Mouse (Mus musculus) gastrocnemius, postnatal 36 days (tissue): ENCODE measurements at regions not wholly inside any gene's neighbourhood (a gene's known extent, or its start where the extent isn't known, plus 50 kb on each side); places are given as distances from the start of the nearest gene placed in this dataset.
A peak's percentile ranks its signal among the peaks of the same experiment; 100 is the strongest.

Source experiments
- DNase-seq, 2 experiments: peaks; one replicate each; pipeline ENCODE4 v3.0.0; 2022
- intact Hi-C: fragments of 180-260 bp; cut with DNase I; formaldehyde crosslinking; loops from one replicate; pipeline ENCODE4 v1.15.1; 2025

DNA sequence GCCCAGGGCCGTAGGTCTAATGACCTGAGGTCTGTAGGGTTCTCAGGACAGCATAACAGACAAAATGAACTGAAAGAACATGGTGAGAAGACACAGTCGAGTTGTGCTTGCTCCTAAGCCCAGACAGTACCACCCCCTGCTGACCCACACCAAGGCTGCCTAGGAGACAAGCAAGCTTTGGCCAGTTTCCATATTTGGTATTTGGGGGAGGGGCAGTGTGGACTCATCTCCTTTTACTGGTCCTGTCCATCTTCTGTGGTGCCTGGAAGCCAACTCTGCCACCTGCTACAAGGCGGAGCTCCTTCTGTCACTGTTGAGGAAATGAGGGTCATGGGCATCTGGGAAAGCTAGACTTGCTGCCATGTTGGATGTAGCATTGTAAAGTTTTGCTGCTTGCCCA is 68.9 kb downstream of the Tex29 start:
- no peak for DNase-seq
- intact Hi-C loops: no loop called here

DNA sequence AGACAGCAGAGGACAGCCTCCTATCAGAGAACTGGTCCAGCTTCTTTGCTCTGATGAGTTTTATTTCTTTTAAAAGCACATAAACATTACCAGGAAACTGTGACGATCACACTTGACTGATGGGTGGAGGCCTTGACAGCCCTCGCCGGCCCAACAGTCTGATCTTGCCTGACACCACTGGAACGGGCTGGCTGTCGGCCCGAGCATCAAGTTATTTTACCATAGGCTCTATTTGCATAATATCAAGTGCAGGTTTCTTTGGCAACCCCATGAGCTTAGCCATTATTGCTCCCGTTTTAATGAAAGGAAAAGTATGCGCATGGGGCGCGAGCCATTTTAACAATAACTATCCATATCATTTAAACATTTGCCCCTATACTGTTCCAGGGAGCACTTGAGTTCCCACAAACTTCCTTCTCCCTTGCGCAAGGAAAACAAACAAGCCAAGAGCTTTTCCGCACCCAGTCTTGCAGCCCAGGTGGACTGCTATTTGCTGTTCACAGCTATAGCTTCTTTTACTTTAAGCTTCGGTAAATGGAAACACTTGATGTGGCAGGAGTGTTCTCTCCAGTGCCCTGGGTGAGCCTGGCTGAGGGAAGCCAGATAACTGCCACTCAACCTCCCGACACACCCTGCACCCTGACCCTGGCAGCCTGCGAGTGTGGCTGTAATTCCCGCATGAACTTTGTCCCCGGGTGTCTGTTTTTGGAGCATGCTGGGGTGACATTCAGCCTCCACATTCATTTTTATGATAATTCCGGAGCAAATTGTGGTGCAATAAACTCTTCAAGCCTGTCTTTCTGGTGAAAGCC is 71.6 kb downstream of the Tex29 start:
- DNase-seq: peak in 1 of 2 experiments; percentile 4
- intact Hi-C loops: no loop called here

- intact Hi-C loops: no loop called here
- DNase-seq: peak in 1 of 2 experiments; percentile 1
These were observed 72.3 kb downstream of the Tex29 start for GRCm38 (mm10) chr8:11912451-11913128.

DNA sequence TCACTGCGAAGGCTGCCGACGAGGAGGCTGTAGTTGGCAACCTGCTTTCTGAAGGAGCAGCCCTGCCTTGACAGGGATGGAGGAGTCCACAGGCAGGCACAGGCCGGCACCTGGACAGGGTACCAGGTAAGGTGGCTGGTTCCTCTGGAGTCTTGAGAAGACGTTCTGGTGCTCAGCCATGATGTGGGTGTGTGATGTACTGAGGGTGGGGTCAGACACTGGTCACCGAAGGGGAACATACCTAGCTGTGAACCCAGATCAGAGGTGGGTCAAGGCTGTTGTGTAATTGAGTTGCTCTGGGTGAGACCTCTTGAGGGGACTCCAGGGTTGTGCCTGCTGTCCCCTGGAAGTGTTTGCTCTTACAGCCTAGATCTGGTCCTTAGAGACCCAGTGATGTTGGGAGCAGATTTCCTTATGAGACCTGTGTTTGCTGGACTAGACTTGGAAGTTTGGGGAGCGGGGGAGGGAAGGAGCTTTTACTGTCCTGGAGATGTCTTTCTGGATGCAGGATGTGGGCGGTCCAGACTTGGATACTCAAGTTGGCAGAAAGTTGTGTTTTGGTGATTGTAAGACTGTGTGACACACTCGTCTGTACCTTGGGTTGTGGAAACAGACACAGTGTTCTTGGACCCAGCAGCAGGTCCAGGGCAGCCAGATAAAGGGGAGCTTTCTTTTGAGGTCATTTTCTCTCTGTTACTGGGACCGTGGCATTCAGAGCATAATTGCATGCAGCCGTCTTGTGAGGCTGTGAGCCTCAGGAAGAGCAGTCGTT is 73.0 kb downstream of the Tex29 start:
- intact Hi-C loops: no loop called here
- DNase-seq: peak; percentile 11 to 20

DNA sequence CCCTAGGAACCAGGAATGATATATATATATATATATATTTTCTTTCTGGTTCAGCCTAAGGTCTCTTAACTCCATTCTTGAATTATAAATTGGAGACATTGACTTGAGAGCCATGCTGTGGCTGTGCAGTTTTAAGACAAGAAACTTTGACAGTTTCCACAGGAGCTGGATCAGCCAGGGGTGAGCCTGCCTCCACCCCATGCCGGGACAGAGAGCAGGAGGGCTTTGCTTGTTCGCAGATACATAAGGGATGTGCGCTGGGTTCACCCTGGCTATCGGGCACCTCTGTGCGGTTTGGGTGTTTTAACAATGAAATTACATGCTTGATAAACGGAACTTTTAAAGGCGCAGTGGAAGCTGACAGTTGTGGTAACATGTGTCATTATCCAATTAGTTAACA is 73.9 kb downstream of the Tex29 start:
- DNase-seq: peak in 1 of 2 experiments; percentile 4
- intact Hi-C loops: no loop called here

DNA sequence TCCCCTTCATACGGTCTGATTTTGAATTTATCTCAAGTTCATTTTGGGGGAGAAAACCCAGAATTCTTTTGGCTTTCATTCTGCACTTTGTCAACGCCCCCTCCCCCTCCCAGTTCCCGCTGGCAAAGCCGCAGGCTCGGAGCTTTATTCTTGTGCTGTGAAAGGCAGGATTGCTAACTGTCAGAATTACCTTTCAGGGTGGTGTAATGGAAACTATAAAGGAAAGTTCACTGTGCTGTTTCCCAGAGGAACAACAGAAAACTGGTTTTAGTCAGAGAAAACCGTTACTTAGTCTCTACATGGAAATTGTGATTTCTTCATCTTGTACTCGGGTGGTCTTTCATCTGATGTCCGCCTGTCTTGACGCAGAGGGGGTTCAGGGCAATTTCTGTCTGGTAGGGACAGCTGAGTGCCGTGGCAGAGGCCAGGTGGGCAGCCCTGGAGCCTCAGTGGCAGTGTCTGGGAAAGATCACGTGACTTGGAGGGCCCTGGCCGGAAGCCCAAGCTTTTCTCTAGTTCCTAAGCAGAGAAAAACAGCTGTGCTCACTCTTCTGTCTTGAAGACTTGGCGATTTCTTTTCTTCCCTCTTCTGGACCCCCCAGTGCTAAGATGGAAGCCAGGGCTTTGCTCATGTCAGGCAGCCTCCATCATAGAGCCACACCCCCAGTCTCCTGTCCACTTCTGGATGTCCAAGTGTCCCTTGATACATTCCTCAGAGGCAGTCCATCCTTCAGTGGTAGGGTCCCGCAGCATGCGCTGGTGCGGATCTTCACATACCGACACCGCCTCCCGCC is 74.6 kb downstream of the Tex29 start:
- DNase-seq: peak; percentile 16 to 23
- intact Hi-C loops: no loop called here

DNA sequence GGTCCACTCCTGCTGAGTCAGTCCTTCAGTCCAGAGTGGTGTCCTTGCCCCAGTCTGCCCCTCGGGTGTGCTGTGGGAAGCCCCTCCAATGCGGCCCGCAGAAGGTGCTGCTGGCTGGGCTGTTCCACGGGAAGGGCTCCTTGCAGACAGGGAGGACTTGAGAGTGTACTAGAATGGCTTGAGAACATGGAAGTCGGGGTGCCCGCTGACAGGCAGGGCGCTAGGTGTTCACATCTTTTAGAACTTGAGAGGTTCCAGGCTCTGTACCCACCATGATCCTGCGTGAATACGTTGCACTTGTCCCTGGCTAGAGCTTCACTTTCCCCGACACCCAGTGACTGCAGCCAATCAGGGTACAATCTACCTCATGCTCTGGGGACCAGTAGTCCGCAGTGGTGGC is 75.4 kb downstream of the Tex29 start:
- DNase-seq: peak in 1 of 2 experiments; percentile 1
- intact Hi-C loops: no loop called here

DNA sequence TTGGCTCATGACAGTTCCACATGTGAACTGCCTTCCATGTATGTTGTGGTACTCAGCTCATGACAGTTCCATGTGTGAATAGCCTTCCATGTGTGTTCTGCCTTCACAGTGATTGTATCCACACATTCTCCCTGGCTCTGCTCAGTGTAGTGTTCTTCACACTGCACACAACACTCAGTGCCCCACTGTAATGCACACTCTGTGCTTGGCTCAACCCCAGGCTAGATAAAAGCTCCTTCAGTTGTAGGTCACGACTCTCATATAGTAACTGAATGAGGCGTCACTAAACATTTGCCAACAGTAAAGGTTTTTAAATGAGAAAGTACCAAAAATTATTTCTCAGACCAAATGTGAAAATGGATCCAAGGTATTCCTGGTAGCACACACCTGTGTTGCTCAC is 79.6 kb downstream of the Tex29 start:
- DNase-seq: no peak
- intact Hi-C loops: loop anchor here (10.0 kb wide), 1 partner anchor 165 kb away; no protein-coding TSS in a partner anchor

DNA sequence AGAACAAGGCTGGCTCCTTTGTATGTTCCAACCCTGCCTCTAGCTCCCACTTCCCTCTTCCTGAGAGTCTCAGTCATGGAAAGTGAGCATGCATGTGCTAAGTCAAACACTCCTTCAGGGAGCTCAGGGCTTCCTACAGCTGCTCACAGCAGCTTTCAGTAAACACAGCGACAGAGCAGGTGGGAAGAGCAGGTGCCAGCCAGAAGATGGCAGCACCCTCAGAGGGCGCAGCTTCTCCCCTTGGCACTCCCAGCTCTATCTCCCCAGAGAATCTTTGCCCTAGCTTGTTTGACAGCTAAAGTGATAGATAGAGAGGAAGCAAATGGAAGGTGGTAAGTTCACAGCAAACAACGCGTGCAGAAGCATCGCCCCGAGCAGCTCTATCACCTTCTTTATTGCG is 82.8 kb downstream of the Tex29 start:
- intact Hi-C loops: loop anchor here (10.0 kb wide), 1 partner anchor 168 kb away; no protein-coding TSS in a partner anchor
- DNase-seq: peak in 1 of 2 experiments; percentile 1

GRCm38 (mm10) chr8:11924165-11924564 is 83.9 kb downstream of the Tex29 start:
- intact Hi-C loops: loop anchor here (10.0 kb wide), 1 partner anchor 169 kb away; no protein-coding TSS in a partner anchor
- peak; percentile 34 to 53 for DNase-seq

DNA sequence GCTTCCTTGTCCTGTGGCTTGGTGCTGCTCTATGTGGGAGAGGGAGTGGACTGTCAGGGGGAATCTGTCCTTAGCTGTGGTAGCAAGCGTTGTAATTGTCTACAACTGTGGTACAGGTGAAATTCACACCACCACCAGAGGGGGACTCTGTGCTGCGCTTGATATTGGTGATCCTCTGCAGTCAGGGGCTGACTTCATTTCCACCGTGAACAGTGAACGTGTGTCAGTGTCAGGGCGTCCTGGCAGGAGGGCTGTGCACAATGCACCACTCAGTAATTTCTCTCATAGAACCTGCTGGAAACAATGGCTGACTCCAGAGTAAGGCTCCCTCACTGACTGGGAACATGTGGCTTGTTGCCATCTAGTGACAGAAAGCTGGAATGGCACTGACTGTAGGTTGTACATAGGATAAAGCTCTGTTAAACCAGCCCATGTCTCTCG is 102.6 kb downstream of the Tex29 start:
- DNase-seq: no peak
- intact Hi-C loops: no loop called here

DNA sequence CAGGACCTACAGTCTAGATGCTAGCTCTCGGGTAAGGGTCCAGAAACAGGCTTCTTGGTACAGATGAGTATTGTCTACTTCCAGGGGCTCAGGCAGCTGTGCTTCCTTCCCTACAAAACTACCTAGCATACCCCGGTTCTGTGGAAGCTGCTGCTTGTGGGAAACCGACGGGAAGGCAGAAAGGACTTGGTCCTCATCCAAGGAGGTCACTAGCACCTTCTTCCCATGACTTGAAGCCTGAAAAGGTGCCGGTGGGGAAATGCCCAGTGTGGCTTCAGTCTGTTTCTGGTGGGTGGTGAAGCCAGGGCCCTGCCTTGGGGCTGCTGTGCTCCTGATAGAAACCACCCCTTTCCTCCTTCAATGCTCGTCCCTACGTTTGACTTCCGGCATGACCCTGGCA is 107.5 kb downstream of the Tex29 start:
- intact Hi-C loops: no loop called here
- DNase-seq: no peak

DNA sequence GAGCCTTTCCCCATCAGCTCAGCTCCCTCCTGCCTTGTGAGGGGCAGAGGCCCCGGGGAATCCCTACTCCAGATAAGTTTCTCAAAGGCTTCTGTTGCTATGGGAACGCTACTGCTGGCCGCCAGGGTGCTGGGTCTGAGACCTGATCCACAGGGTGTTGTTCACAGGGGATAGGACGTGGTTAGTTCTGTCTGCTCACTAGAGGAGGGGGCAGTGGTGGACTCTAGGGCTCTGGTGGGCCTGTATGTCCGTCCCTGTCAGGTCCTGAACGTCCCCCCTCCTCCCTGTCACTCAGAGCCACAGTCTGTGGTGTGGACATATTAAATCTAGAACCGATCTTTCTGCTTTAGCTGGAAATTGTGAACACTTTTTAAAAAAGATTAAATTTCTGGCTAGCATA is 116.0 kb downstream of the Tex29 start:
- intact Hi-C loops: loop anchor here (2.0 to 5.0 kb wide), 2 partner anchors 651 to 723 kb away; no protein-coding TSS in a partner anchor
- no peak for DNase-seq

DNA sequence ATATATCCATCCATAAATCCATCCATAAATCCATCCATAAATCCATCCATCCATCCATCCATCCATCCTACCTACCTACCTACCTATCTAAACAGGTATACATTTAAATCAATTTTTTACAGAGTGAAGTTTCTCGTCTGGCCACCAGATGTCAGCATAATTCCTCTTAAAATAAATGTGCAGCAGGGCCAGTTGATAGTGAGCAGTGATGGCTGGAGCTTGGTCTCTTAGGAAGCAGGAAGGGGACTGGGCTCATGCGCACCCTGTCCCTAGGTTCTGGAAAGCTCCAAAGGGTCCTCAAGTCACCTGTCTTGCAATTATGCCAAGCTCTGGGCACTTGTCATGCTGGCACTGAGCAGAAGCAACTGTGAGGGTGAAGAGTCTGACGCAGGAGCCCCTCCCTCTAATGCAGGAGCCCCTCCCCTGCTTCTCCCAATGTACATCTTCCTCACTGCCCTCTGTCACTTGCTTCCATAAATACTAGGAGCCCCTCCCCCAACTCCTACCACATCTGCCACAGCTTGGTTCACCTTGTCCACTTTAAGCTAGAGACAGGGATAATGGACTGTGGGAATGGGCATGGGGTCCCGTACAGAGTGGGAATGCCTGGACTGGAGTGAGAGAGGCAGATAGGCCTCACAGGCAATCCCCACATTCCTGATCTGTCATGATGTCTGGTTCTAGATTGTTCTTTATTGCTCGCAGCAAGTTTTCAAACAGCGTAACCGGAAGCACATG is 116.9 kb downstream of the Tex29 start:
- DNase-seq: no peak
- intact Hi-C loops: loop anchor here (2.0 to 5.0 kb wide), 2 partner anchors 650 to 722 kb away; no protein-coding TSS in a partner anchor

GRCm38 (mm10) chr8:11958176-11958575 is 117.9 kb downstream of the Tex29 start:
- intact Hi-C loops: loop anchor here (2.0 to 5.0 kb wide), 2 partner anchors 603 to 649 kb away; no protein-coding TSS in a partner anchor
- DNase-seq: no peak

DNA sequence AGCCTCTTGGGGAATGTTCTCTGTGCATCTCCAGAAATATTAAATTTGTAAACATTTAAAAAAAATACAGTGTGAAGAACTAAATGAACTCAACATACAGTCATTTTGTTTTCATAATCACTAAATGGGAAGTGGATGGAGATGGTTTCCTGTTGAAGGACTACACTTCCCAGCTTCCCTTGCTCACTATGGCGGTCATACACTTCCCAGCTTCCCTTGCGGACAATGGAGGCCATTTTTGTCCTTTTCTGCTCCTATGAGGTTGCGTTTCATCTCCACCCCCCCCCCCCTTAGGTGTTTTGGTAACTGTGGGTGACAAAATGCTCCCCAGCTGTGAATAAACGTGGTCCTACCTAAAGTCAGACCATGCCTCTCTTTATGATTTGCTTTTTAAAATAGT is 119.2 kb downstream of the Tex29 start:
- DNase-seq: no peak
- intact Hi-C loops: loop anchor here (2.0 to 5.0 kb wide), 2 partner anchors 601 to 648 kb away; no protein-coding TSS in a partner anchor

DNA sequence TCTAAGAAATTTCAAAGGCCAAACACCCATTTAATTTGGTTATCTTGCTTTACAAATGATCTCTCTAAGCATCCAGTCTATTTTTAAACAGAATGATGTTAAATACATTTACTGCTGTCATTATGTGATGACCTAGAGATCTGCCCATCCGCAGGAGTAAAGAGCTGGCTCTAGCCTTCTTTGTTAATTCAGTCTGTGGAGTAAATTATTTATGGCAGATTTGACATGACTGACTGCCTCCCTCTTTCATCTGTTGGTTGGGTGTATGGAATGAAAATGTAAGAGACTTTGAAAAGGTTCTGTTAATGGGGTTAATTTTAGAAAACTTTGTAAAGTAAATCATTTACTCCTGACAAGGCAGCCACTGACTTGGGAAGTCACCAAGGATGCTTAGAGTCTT is 123.3 kb downstream of the Tex29 start:
- intact Hi-C loops: no loop called here
- no peak for DNase-seq

DNA sequence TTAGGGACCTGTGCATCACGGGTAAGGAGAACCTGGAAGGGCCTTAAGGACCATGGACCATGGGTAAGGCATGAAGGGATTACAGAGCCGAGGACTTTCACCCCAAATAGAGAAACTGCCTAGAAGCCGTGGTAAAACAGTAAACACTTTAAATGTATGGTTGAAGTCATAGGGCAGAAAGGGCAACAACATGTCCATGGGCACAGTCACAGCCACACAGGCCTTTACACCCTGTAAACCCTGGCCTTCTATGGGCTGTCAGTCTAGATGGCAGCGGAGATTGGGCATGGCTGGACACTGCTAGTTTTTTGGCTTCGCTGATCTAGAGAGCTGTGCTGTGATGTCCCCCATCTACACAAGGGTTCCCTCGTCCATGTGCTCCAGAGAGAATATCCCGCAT is 127.4 kb downstream of the Tex29 start:
- no peak for DNase-seq
- intact Hi-C loops: no loop called here

DNA sequence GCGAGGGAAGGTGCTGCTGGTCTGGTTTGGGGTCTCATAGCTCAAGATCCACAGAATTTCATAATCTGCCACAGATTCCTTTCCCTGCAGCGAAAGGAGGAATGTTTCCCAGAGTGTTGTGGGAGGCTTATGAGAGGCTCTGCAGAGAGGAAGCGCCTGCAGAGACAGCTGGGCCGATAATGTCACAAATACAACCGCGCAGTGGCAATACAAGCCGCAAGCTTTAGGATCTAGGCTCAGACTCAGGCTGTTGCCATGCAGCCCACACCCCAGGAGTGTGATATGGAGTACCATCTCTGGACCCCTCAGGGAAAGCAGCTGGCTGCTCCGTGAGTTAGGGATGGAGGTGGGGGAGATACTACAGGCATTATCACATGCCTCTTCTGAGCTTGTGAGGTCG is 130.2 kb downstream of the Tex29 start:
- DNase-seq: no peak
- intact Hi-C loops: no loop called here
